Comparison of ENCODE assay signal across 7 mouse cellular contexts in the genomic region with DNA sequence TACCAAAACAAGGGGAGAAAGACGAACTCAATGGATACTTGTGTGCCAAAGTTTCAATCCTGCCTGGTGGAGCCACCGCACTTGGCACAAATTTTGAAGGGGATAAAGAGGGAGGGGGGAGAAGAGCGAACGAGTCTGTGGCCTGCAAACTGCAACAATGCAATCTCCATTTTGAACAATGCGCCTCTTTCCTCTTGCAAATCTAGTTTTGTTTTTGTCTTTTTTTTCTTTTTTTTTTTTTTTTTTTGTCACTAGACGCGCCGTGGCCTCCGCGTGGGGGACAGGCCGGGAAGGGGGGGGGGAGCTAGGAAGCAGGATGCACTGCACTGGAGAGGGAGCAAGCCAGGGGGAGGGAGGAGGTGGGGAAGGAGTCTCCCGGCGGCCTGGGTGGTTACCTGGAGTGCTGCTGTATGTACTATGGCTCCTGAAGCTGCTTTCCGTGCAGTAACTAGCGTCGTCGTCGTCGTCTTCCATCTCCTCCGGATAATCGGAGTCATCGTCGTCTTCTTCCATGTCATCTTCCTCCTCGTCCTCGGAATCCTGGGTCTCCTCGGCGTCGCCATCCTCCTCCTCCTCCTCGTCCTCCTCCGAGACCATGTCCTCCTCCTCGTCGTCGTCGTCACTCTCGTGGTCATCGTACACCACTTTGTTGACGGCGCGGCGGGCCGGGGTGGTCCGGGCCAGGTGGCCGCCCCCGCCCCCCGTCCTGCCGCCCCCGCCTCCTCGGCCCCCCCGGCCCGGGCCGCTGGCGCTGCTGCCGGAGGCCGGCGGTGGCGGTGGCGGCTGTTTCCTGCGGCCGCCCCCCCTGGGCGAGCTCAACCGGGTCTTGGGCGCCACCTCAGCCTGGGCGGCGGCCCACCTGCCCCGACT. TPM values are rescaled to one million over a fixed set of nuclear protein-coding genes. Genes with fewer than 3 reads are reported as not detected.
DNase-seq lines count a peak whose midpoint lies in the region; ATAC-seq and TF ChIP-seq lines count a peak whose summit lies in the region.

No protein-coding gene starts in this region.

- TF ChIP-seq POLR2A in spleen, adult 2 months (IDR thresholded peaks at IDR 0.05; ENCODE audit: low read depth, low read length): 0 out of 2 replicates have a peak, but pooled peaks have one; percentile 2

- under 1% methylated on average over 57 of the region's 65 CpGs for WGBS in intestine, embryonic 16.5 days
- WGBS in limb, embryonic 13.5 days: under 1% methylated on average over 39 of the region's 65 CpGs
- WGBS in midbrain, embryonic 14.5 days: under 1% methylated on average over 58 of the region's 65 CpGs
- WGBS in spleen, adult 2 months: 1% methylated on average over 47 of the region's 65 CpGs

- no peaks in the 10 kb centered on the region for H3K36me3 ChIP-seq in intestine, embryonic 16.5 days (ENCODE audit: control insufficient read depth, insufficient read depth, low read length)
- no peaks in the 10 kb centered on the region; the same call in 1 of the 2 replicates for H3K36me3 ChIP-seq in limb, embryonic 13.5 days
- no peaks in the 10 kb centered on the region for H3K36me3 ChIP-seq in midbrain, embryonic 14.5 days (ENCODE audit: control insufficient read depth, insufficient read depth, low read length)
- H3K36me3 ChIP-seq in spleen, adult 2 months (ENCODE audit: control insufficient read depth, insufficient read depth, low read length): no peaks in the 10 kb centered on the region

- no peaks in the 10 kb centered on the region for H3K9me3 ChIP-seq in intestine, embryonic 16.5 days (ENCODE audit: control insufficient read depth, low read length)
- no peaks in the 10 kb centered on the region for H3K9me3 ChIP-seq in limb, embryonic 13.5 days
- H3K9me3 ChIP-seq in midbrain, embryonic 14.5 days (ENCODE audit: control insufficient read depth, low read length): no peaks in the 10 kb centered on the region

- ATAC-seq in intestine, embryonic 16.5 days: peak; percentile 66
- ATAC-seq in limb, embryonic 13.5 days (ENCODE audit: low FRiP score, low read depth): peak; percentile 74
- peak; percentile 69 for ATAC-seq in midbrain, embryonic 14.5 days (ENCODE audit: low FRiP score, low TSS enrichment)

- H3K4me2 ChIP-seq in intestine, embryonic 16.5 days (ENCODE audit: low read depth, low read length): peak overlapping the region; percentile 76
- peak overlapping the region; percentile 83 for H3K4me2 ChIP-seq in limb, embryonic 13.5 days (replicated peaks)
- H3K4me2 ChIP-seq in midbrain, embryonic 14.5 days (ENCODE audit: low read length): peak overlapping the region; percentile 88

- peak; percentile 51 for DNase-seq in adrenal gland, adult 8-10 months
- peak; percentile 75 for DNase-seq in embryo, embryonic 11 days
- peak; percentile 42 to 62 for DNase-seq in gastrocnemius, postnatal 36 days
- peak; percentile 71 for DNase-seq in midbrain, embryonic 14.5 days
- peak in 1 of 2 experiments; percentile 62 for DNase-seq in spleen, adult 2 months (ENCODE audit: low read depth in 1 of 2, low spot score in 2 of 2)

- no peaks in the 10 kb centered on the region for H3K27me3 ChIP-seq in intestine, embryonic 16.5 days (replicated peaks; ENCODE audit: control insufficient read depth, insufficient read depth, low read length)
- H3K27me3 ChIP-seq in limb, embryonic 13.5 days: no peaks in the 10 kb centered on the region
- H3K27me3 ChIP-seq in midbrain, embryonic 14.5 days (ENCODE audit: control insufficient read depth, insufficient read depth, low read length): no peaks in the 10 kb centered on the region
- 0 out of 2 replicates have a peak, but pooled peaks cover 3% of the 10 kb centered on the region for H3K27me3 ChIP-seq in spleen, adult 2 months (ENCODE audit: control insufficient read depth, insufficient read depth, low read length)

- intact Hi-C loops in gastrocnemius, postnatal 36 days (cut with DNase I): no loop called here

- peak overlapping the region; percentile 89 for H3K4me3 ChIP-seq in intestine, embryonic 16.5 days (ENCODE audit: low read length)
- H3K4me3 ChIP-seq in limb, embryonic 13.5 days: peak overlapping the region; percentile 76
- peak overlapping the region; percentile 77 for H3K4me3 ChIP-seq in midbrain, embryonic 14.5 days (replicated peaks; ENCODE audit: low read depth, low read length)
- peak overlapping the region; percentile 84 for H3K4me3 ChIP-seq in spleen, adult 2 months (ENCODE audit: extremely low read depth, insufficient read depth, insufficient read length)

- peak overlapping the region; percentile 97 for H3K9ac ChIP-seq in intestine, embryonic 16.5 days (ENCODE audit: low read depth, low read length)
- peak overlapping the region; percentile 93 for H3K9ac ChIP-seq in limb, embryonic 13.5 days
- peak overlapping the region; percentile 99 for H3K9ac ChIP-seq in midbrain, embryonic 14.5 days (replicated peaks; ENCODE audit: low read length)

- peaks cover 14% of the 10 kb centered on the region for H3K4me1 ChIP-seq in intestine, embryonic 16.5 days (ENCODE audit: control insufficient read depth, insufficient read depth, low read length)
- peaks cover 22% of the 10 kb centered on the region for H3K4me1 ChIP-seq in limb, embryonic 13.5 days
- peaks cover 19% of the 10 kb centered on the region for H3K4me1 ChIP-seq in midbrain, embryonic 14.5 days (ENCODE audit: control insufficient read depth, insufficient read depth, low read length)
- H3K4me1 ChIP-seq in spleen, adult 2 months (ENCODE audit: control insufficient read depth, insufficient read depth, insufficient read length): peaks cover 5% of the 10 kb centered on the region

- peak overlapping the region; percentile 96 for H3K27ac ChIP-seq in intestine, embryonic 16.5 days (ENCODE audit: low read length)
- H3K27ac ChIP-seq in limb, embryonic 13.5 days: peak overlapping the region; percentile 97
- peak overlapping the region; percentile 98 for H3K27ac ChIP-seq in midbrain, embryonic 14.5 days (replicated peaks; ENCODE audit: low read depth, low read length)
- peak overlapping the region; percentile 86 for H3K27ac ChIP-seq in spleen, adult 2 months (ENCODE audit: insufficient read depth, low read length)

- no peak for TF ChIP-seq CTCF in spleen, adult 2 months (IDR thresholded peaks at IDR 0.05; ENCODE audit: extremely low read depth, insufficient read depth, insufficient read length, insufficient replicate concordance)

RNA-seq across cellular contexts. Expression of gene Bptf, which starts 0.8 kb away (rescaled TPM):
- total RNA-seq in adrenal gland, adult 8-10 months (2022): 10 to 100 TPM; 40.0 to 68.4 (median 51.1) TPM
- 10 to 100 TPM; 15.9 to 18.0 TPM for total RNA-seq in gastrocnemius, postnatal 36 days (2021)
- 16.8 and 19.1 TPM in 2 replicates for polyA plus RNA-seq in intestine, embryonic 16.5 days (2015; fragmentation: Nextera tagmentation; extraction: Ambion mirVana)
- 41.4 and 42.3 TPM in 2 replicates for polyA plus RNA-seq in limb, embryonic 13.5 days (2015; fragmentation: Nextera tagmentation; extraction: Ambion mirVana)
- polyA plus RNA-seq in midbrain, embryonic 14.5 days (2014; fragmentation: Nextera tagmentation; extraction: Ambion mirVana): 40.4 and 46.9 TPM in 2 replicates
- 26.5 and 27.3 TPM in 2 replicates for polyA plus RNA-seq in spleen, adult 2 months (2012; rRNA removed)

RNA-seq across cellular contexts. Expression of gene Nol11, which starts 58.1 kb away (rescaled TPM):
- total RNA-seq in adrenal gland, adult 8-10 months (2022): 10 to 100 TPM; 24.8 to 31.0 (median 28.6) TPM
- 10 to 100 TPM in 1 of 2 experiments, 1 to 10 TPM in 1; 9.3 to 12.8 TPM for total RNA-seq in gastrocnemius, postnatal 36 days (2021)
- polyA plus RNA-seq in intestine, embryonic 16.5 days (2015; fragmentation: Nextera tagmentation; extraction: Ambion mirVana): 36.9 and 43.0 TPM in 2 replicates
- polyA plus RNA-seq in limb, embryonic 13.5 days (2015; fragmentation: Nextera tagmentation; extraction: Ambion mirVana): 64.1 and 65.9 TPM in 2 replicates
- polyA plus RNA-seq in midbrain, embryonic 14.5 days (2014; fragmentation: Nextera tagmentation; extraction: Ambion mirVana): 43.3 and 57.7 TPM in 2 replicates
- polyA plus RNA-seq in spleen, adult 2 months (2012; rRNA removed): 4.7 and 4.9 TPM in 2 replicates
